Mouse (Mus musculus): ENCODE measurements around the gene Tapbp.

- TF ChIP-seq POLR2A (IDR thresholded peaks at IDR 0.05; ENCODE audit: extremely low read depth, insufficient read depth, low read length) (no peak), CTCF (IDR thresholded peaks at IDR 0.05; ENCODE audit: extremely low read depth, insufficient read depth, low read length) (peak; percentile 40)
Measured at GRCm38 (mm10) chr17:33924577-33925283, 9.0 kb downstream of the Tapbp start.

Data from cortical plate, adult 2 months (tissue).